Mouse (Mus musculus) heart, postnatal 0 days (tissue): ENCODE data around the gene Ppp1r32.

Experiments
- CTCF ChIP-seq: IDR thresholded peaks from 2 replicates; pipeline ENCODE4 v1.5.1; 2016; ENCODE audit warnings: antibody characterized with exemption, control low read depth, low read depth
- EP300 ChIP-seq: IDR thresholded peaks from 2 replicates; pipeline ENCODE4 v1.6.1; 2016; ENCODE audit warnings: antibody characterized with exemption, low read depth

GRCm38 (mm10) chr19:10520355-10520754 is 37.6 kb upstream of the Ppp1r32 start:
- peak; percentile 47 for TF ChIP-seq CTCF
- no peak for TF ChIP-seq EP300
